In genomic region chr14:59435206-59435605, GRCm38 (mm10) we compare ENCODE assay signal across 16 mouse cellular contexts.
"Had no signal": no experiment of that assay in that cellular context is flagged by ENCODE, and none has a peak within 500 bp of the region (broad histone marks: within the 10 kb centered on the region; RNA-seq: fewer than 3 reads in every experiment).

No protein-coding gene starts in this region.

- H3K36me3 ChIP-seq: neural tube, embryonic 13.5 days; neural tube, embryonic 15.5 days; stomach, embryonic 15.5 days had no signal

- DNase-seq: retina, postnatal 1 day; right cerebral cortex, adult 18-20 months; right cerebral cortex, postnatal 14 days; right cerebral cortex, postnatal 25 days; right cerebral cortex, postnatal 4 days; spleen, adult 18-20 months; thymus, adult 18-20 months; thymus, adult 2 months; thymus, postnatal 14 days; thymus, postnatal 25 days; thymus, postnatal 36 days; thymus, postnatal 4 days had no signal

- H3K4me1 ChIP-seq: stomach, embryonic 15.5 days had no signal

- H3K4me3 ChIP-seq: neural tube, embryonic 13.5 days; neural tube, embryonic 15.5 days; stomach, embryonic 15.5 days had no signal

- H3K27me3 ChIP-seq: neural tube, embryonic 13.5 days; neural tube, embryonic 15.5 days; stomach, embryonic 15.5 days had no signal

- H3K27ac ChIP-seq: neural tube, embryonic 13.5 days; neural tube, embryonic 15.5 days; stomach, embryonic 15.5 days; stomach, postnatal 0 days had no signal
